Mouse (Mus musculus): ENCODE measurements at regions not wholly inside any gene's neighbourhood (a gene's known extent, or its start where the extent isn't known, plus 50 kb on each side); places are given as distances from the start of the nearest gene placed in this dataset.

DNA sequence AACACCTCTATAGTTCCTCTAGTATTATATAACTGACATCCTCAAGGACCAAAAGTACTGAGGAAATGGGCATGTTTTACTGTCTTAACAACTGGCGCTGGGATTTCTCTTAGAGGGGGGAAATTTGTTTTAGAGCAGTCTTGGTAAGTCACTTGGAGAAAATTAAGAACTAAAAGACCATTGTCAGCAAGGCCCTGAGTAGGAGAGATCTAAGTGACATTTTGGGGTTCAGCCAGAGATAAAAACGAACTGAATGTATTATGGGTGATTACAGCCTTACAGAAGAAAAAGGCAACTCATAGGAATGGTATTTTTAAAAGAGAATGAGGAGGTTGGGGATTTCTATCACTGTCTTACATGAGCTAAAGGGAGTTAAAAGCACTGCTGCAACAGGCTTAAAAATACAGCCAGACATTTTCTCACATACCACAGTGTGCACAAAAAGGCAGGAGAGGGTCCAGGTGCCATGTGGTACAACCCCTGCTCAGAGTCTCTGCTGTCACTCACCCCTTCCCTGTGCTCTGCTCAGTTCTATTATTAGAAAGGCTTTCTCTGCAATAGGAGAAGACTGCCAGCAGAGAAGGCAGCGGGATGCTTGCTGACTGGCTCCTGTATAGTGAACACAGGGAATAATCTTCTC lies 379.0 kb downstream of the Nsun3 start:
- TF ChIP-seq CTCF (IDR thresholded peaks at IDR 0.05; ENCODE audit: low read depth) (no peak), EP300 (IDR thresholded peaks at IDR 0.05; ENCODE audit: low read depth) (no peak)
